Mouse (Mus musculus) liver (tissue): ENCODE measurements around the gene Tep1.

Experiments
- DNase-seq: peaks from one replicate; pipeline ENCODE4 v3.0.0-alpha.2; 2020; ENCODE audit warnings: mixed read lengths

Gene Tep1

GRCm38 (mm10) chr14:50788157-50788556, 82.2 kb downstream of the Tep1 start:
- no peak for DNase-seq

- peak; percentile 89 for DNase-seq
Measured at GRCm38 (mm10) chr14:50785251-50785637, 85.1 kb downstream of the Tep1 start, which contains the start of gene Ttc5. Gene Ttc5 (minus strand): TSS chr14:50785519.

- DNase-seq = no peak
Measured at GRCm38 (mm10) chr14:50784391-50785250, 85.7 kb downstream of the Tep1 start.

- DNase-seq = no peak
Measured at GRCm38 (mm10) chr14:50782166-50782565, 88.2 kb downstream of the Tep1 start.
